Mouse (Mus musculus) testis, postnatal 14 days (tissue): Measurements from ENCODE around the gene Hsdl2.

Experiments
- DNase-seq: peaks from one replicate; pipeline ENCODE4 v3.0.0; 2021; ENCODE audit warnings: low spot score

The Hsdl2 gene

DNA sequence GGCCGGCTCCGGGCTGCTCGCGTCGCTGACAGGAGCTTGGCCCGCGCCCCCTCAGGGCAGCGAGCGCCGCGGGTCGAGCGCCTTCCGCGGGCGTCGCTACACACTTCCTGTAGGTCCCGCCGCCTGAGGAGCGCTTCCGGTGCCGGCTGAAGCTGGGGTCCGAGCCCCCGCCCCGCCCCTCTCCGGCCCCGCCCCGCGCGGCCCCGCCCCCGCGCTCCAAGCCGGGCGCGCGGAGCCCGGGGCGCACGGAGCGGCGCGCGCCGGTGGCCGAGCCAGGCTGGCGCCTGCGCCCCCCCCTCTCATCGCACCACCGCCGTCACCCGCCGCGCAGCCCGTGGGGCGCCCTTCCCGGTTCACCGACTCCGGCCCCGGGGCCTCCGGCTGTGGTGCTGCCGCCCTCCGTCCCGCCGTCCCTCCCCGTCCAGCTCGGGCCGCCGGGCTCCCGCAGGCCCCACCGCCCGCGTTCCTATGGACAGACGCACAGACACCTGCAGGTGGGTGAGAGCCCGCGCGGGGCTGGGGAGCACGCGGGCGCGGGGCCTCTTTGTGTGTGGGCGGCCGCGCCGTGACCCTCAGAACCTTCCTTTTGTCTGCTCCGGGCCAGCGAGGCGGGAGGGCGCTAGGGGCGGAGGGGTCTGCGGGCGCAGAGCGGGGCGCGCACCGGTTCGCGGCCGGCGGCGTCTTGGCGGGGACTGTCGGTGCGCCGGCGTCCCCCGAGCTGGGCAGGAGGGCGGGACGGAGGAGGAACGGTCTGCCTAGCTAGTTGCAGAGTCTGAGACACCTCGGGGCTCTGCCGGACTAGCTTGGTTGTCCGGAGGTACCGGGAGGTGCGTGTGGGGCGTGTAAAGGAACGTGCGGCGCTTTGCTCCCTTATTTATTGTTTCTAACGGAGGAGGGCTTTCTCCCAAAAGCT is 44.9 kb downstream of the Hsdl2 start, which contains the start of gene E130308A19Rik:
E130308A19Rik (plus strand) TSS at position 214 of the 913 bp plus-strand sequence.
- DNase-seq: peak; percentile 88

DNA sequence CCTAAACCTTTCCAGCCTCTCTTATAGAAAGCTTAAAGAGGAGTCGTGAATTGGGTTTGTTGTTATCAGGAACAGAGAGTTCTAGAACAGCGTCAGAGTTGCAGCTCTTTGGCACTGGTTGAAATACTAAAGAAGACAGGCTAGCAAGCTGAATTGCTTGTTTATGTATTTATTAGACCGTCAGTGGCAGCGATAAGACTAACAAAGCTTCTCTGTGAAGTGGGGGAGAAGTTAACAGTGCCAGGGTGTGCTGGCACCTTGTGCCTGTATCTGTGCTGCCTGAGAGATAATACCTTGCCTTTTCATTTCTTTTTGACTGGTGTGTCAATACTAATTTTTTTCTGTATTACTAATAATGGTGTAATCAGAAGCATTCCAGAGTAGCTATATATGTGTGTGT is 46.9 kb downstream of the Hsdl2 start:
- DNase-seq: peak; percentile 32

DNA sequence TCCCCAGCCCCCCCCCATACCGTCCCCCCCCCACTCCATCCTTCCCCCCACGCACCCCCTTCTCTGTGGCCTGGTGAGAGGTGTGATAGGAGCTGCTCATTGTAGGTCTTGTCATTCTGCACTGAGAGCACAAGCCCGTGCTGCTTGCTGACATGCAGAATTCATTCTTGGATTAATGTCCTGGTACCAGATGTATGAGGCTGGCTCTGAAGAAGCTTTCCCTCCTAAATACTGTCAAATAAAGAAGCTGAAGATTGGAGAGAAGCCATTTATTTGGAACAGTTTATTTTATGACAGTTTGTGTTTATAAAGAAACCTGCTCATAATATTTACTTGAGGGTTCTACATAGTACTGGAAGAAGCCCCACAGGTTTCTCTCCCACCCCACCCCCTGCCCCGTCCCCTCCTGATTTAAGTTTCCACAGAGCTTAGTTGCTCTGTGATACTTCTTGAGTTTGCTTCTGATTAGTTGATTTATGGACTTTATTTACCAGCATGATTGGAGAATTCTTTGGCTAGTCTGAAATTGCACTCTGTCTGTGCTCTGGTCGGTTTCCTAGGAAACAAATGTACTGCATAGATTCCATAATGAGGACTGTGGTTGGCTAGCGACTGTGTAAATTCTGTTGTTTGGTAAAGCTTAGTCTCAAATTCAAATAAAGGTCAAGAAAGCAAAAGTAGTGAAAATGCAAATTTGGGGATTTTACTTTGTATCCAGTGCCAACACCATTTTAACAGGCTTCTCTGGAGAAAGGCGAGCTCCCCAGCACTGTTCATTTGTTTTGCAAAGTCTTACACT is 47.9 kb downstream of the Hsdl2 start:
- no peak for DNase-seq

DNA sequence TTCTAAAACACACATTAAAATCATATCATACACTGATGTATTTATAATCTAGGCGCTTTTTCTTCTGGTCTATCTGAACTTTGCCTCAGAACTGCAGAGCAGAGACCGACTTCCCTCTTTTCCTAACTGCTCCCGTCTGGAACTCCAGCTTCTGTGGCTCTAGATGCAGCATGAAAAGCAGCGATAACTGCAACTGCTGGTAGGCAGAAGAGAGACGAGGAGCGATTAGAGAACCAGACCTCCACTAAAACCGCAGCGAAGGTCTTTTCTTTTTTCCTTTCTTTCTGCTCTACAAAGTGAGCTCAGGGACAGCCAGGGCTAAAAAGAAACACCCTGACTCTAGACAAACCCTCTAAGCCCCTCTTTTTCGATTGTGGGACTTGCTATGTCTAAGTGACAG is 48.8 kb downstream of the Hsdl2 start:
- DNase-seq: no peak

DNA sequence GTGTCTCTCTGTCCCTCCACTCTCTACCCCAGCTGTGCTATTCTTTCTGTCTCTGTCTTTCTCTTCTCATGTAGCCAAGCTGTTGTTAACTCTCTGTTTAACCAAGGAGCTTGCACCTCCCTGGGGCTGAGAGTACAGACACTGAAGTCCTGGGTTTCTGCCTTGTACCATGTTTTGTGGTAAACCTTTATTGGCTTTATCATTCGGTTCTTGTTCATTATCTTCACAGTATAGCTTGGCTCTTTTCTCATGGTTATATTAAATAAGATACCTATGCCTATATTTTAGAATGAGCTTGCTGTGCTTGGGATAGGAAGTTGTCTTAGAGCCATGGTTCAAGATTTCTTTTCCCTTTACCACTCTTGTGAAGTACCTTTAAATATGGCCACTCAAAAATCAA is 53.2 kb downstream of the Hsdl2 start:
- no peak for DNase-seq

DNA sequence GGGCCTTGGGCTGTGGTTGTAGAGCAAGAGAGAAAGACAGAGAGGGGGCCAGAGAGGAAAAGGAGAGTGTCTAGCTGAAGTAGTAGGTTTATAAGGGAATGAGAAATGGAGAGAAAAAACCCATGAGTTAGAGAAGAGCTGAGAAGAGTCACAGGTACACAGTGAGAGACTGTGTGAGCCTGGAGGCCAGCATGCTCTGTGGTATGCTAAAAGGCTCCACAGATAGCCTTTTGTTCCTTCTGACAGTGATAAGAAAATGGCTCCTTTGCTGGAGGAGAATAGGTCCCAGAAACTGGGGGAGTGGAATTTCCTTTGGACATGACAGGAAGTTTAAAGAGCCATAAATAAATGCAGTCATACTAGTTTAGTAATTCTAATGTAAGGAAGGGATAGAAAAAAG is 57.8 kb downstream of the Hsdl2 start:
- DNase-seq: no peak

DNA sequence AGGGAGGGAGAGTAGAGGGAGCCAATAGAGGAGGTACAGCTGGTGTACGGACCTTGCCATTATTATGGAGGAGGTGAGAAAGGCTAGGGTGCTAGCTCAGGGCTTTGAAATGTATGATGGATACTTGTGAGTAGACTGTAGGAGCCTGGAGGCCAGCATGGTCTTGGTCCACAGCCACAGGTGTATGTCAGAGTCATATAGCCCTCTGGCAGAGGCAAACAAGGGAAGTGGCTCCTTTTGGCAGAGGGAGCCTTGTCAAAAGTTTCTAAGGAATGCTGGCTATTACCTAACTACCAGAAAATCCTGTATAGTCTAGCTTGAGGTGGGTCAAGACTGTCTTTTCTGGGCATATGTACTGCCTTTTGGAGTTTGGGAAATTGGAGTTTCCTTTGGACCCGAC is 59.4 kb downstream of the Hsdl2 start:
- no peak for DNase-seq

DNA sequence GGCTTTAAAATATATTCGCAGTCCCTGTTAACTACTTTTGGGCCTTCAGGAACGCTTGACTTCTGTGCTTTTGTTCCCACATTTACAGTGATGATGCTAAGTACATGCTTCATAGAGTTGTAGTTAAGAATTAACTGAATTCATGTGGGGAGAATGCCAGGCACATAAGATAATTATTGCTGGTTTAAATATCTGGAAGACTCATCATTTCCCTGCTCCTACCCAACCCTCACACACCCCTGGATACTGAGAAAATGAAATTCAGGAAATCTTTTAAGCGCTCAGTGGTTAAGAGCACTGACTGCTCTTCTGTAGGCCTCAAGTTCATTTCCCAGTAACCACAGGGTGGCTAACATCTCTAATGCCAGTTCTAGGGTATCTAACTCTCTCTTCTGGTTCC is 60.7 kb downstream of the Hsdl2 start:
- no peak for DNase-seq

DNA sequence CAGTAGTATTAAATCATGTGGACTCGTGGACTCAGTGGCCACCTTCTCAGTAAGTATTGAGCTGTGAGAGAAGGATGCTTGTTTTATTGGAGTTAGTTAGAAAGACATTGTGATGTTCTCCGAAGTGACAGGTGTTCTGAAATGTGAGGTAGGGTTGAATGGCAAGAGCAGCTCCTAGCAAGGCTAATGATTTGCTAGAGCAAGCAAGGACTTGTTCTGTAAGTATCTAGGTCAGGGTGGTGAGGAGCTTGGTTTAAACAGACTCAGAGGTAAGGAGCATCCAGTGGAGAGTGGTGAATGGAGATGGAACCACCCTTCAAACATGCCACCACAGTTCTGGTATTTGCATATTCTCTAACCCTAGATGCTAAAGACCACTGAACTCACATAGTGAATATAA is 61.3 kb downstream of the Hsdl2 start:
- no peak for DNase-seq

DNA sequence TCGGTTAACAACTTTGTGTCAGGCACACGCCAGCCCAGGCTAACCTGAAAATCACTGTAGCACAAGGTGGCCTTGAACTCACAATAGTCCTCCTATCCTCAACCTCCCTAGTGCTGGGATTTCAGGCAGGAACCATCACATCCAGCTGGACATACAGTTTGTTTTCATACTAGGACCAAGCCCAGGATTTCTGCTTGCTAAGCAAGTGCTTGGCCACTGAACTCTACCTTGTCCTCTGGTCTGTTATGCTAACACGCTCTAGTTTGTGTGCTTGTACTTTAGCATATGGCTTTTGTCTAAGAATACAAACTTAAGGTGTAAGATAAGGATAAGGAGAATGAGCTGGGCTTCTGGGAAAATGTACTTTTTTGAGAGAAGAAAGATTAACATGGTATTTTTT is 63.1 kb downstream of the Hsdl2 start:
- DNase-seq: no peak

DNA sequence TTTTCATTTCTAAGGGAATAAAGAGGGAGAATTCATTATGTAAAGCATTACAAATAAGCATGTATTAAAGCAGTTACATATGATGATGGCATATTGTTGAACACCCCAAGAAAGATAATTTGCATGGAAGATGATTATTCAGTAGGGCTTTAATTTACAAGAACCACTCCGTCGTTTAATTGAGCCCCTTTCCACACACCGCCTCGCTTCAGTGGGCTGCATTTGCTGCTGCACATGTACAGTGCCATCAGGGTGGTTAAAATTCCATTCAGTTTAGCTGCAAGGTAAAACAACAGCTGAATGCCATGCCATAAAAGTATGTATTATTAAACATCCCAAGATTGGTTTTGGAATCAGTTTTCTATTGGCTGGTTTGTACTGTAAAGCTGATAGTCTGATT is 63.6 kb downstream of the Hsdl2 start:
- DNase-seq: no peak

DNA sequence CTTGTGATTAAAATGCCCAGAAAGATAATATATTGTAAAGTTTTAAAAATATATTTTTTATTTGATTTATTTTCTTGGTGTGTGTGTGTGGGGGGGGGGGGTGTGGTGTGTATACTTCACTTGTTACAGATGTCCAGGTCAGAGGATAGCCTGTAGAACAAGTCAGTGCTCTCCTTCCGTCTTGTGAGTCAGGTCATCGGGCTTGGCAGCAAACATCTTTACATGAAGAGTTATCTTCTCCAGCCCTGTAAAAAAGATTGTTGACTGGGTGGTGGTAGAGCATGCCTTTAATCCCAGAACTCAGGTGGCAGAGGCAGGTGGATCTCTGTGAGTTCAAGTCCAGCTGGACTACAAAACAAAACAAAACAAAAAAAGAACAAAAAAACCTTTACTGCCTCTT is 64.2 kb downstream of the Hsdl2 start:
- no peak for DNase-seq

DNA sequence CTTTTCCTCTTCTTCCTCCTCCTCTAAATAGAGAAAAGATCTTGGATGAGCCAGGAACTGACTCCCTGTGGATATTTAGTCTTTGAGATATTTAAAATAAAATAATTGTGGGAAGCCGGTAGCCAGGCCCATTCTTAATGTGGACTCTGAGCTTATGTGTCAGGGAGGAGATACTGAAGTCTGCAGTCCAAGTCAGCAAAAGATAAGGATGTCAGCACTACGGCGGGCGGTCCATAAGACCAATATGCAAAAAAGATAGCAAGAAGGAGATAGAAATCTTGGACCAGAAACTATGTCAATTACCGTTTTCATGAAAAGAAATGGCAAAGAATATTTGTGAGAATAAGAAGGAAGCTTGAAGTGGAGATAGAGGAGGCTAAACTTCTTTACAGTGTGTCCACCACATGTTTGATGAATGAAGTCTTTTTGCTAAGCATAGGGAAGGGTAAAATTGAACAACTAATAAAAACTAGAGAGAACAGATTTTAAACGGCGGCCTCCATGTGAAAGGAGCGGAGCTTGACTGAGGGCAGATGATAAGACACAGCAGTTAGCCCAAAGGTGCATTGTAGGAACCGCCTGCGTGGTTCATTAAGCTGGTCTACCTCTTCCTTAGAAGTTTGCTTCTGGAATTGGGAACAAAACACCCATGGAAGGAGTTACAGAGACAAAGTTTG is 64.8 kb downstream of the Hsdl2 start:
- no peak for DNase-seq

DNA sequence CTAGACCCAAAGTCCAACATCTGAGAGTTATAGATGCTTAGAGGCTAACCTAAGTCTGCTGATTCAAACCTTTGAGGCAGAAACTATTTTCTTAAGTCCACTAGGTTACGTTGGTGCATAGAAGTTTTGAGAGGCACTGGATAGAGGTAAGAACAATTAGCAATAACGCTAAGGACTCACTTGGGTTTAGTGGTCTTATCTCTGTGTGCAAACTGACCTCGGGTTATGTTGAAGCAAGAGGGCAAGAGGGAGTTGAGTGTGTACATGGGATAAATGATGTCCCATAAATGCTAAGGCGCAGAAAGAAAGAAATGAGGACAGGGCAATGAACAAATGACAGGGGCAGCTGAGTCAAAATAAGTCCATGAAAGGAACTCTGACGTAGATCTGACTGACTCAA is 67.8 kb downstream of the Hsdl2 start:
- DNase-seq: no peak

DNA sequence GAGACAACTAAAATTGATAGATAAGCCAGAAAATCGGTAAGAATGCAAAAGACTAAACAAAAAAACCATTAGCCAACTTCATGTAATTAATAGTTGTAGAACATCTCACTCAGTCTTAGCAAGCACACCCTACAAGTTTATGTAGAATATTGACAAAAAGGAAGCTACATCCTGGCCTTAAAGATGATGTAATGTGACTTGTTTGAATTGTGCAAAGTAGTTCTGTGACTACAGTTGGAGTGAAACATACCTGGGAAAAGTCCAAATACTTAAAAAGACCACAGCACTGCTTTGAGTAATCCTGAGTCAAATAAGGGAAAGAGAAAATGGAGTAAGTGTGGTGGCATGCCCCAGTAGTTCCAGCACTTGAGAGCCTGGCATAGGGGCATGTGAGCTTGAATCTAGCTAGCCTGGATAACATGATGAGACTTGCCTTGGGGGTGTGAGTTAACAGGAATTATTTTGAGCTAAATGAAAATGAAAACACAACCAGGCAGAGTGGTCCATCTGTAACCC is 70.9 kb downstream of the Hsdl2 start:
- no peak for DNase-seq

DNA sequence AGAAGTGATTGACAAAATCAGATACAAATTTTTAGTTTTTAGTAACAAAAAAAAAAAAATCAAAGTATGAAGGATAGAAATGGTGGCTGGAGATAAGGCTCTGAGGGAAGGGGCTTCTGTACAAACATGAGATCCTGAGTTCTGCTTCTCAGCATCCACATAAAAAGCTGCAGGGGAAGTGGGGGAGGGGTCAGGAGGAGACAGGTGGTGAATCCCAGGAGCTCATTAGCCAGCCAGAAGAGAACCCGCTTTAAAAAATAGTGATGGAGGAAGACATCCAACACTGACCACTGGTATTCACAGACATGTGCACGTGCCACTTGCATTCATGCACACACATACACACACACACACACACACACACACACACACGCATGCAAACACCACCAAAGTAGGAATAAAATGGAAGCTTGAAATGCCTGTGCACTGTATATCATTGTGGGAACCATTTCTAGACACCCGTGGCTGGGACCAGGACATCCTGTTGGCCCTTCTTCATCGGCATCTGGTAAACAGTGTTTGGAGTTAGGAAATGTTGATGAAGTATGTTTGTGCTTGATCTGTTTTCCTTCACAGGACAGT is 74.8 kb downstream of the Hsdl2 start:
- no peak for DNase-seq

DNA sequence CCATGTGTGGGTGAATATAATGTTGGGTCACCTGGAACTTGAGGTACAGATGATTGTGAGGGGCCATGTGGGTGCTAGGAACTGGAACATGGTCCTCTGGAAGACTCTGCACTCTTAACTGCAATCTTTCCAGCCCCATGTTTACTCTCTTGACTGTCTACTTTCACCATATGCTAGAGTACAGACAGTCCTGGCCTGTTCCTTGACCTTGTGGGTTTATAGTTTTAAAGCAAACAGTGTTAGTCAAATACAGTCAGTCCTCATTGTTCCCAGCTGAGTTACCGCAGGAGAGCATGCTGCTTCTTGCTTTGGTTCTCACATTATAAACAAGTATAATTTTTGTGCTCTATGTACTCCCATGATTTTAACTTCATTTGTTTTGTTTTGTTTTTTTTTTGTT is 80.8 kb downstream of the Hsdl2 start:
- no peak for DNase-seq

DNA sequence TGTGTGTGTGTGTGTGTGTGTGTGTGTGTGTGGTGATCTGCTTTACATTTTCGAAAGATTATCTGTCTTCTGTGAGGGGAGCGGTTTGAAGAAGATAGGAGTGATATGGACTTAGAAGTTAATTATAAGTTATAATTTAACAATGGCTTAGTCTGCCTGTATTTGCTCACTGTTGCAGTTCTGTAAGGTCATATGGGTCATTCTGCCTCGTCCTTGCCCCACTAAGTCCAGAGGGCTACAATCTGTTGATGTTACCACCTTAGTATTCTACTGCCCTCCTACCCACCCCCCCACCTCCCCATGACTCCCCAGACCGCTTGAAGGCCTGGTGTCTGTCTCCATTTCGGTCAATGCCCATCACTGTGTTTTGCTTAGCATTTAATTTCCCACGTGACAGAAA is 82.1 kb downstream of the Hsdl2 start:
- no peak for DNase-seq

DNA sequence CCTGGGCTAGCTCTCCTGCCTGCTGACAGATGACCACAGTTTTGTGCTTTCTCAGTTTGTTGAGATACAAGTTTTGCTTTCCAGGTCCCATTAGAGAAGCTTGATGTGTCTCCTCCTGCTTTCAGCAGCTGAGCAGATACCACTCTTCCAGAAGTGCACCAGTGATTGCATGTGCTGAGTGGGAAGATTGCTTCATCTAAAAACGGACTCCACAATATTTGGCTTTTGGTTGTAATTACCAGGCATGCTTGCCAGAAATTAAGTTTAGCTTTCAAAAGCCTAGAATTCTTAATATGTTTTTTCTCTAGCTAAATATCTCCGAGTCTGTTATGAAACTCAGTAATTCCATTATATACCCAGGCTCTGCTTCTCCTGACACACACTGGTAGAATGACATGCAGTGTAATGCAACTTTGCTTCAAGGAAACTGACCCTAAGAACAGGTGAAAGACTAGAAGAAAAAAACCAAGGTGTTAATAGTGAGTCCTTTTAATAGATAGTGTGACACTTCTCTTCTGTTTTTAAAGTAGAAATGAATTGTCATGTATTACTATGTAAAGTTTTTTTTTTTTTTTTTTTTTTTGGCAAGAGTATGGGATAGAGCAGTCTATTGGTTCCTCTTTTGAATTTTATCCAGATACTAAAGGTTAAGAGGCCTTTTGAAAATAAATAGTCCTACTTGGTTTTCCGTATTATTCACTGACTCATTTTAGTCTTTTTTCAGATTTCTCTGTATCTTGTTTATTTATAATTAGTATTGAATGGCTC is 85.4 kb downstream of the Hsdl2 start:
- DNase-seq: no peak

DNA sequence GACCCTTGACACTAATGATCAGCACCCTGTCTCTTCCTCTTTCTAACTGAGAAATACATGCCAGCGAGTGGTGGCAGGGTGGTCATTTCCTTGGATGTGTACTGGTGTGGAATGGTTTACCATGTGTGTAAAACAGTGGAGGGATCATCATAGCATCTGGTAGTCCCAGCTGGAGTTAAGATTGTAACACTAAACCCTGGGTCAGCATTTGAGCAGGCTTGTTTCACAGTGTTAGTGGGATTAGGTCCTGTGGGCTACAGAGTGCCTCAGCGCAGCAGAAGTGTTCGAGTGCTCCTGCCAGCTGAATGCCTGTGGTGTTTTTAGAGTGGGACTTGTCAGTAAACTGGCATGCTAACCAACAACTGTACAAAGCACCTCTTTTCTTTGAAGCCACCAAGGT is 86.7 kb downstream of the Hsdl2 start:
- no peak for DNase-seq
